Mouse (Mus musculus): ENCODE results near the gene Clec5a. TPM values are rescaled to one million over a fixed set of nuclear protein-coding genes. Genes with fewer than 3 reads are reported as not detected.
A peak's percentile ranks its signal among the peaks of the same experiment; 100 is the strongest.
"Not testable (repeated sequence)": the region's sequence is repeated elsewhere in the genome, so short reads cannot be mapped to it uniquely, and the experiment has no call there.

The Clec5a gene
- polyA plus RNA-seq (2015; fragmentation: Nextera tagmentation; extraction: Ambion mirVana), result 0.63 and 1.1 TPM in 2 replicates

- H3K9me3 ChIP-seq, result 0 out of 2 replicates have a peak, but pooled peaks cover 3% of the 10 kb centered on the region
- no peaks in the 10 kb centered on the region for H3K4me1 ChIP-seq (replicated peaks)
- no peak within 1 kb of the TSS for H3K9ac ChIP-seq
- H3K27ac ChIP-seq (replicated peaks), result no peak within 1 kb of the TSS
- no peaks in the 10 kb centered on the region for H3K36me3 ChIP-seq
- no peak for ATAC-seq (ENCODE audit: low read depth)
- H3K4me3 ChIP-seq, result no peak within 1 kb of the TSS
- no peaks in the 10 kb centered on the region for H3K27me3 ChIP-seq
- WGBS, result 83% methylated on average over 5 of the region's 5 CpGs
- H3K4me2 ChIP-seq, result no peak within 1 kb of the TSS
Observed at GRCm38 (mm10) chr6:40585645-40586044, at the start of gene Clec5a. Clec5a (minus strand) TSS chr6:40585821.

GRCm38 (mm10) chr6:40634640-40635071 is 49.0 kb upstream of the Clec5a start:
- Histone ChIP-seq H3K4me2 (no peak overlapping the region), H3K36me3 (no peaks in the 10 kb centered on the region), H3K9ac (no peak overlapping the region), H3K27me3 (no peaks in the 10 kb centered on the region), H3K4me1 (replicated peaks) (no peaks in the 10 kb centered on the region), H3K27ac (replicated peaks) (no peak overlapping the region), H3K9me3 (no peaks in the 10 kb centered on the region), H3K4me3 (no peak overlapping the region)
- 25% methylated on average over 1 of the region's 1 CpGs for WGBS
- no peak for ATAC-seq (ENCODE audit: low read depth)

- Histone ChIP-seq H3K36me3 (no peaks in the 10 kb centered on the region), H3K4me3 (no peak within 1 kb of the TSS), H3K9me3 (no peaks in the 10 kb centered on the region), H3K4me2 (no peak within 1 kb of the TSS), H3K9ac (no peak within 1 kb of the TSS), H3K4me1 (replicated peaks) (no peaks in the 10 kb centered on the region), H3K27me3 (no peaks in the 10 kb centered on the region), H3K27ac (replicated peaks) (no peak within 1 kb of the TSS)
- 84% methylated on average over 8 of the region's 8 CpGs for WGBS
- ATAC-seq (ENCODE audit: low read depth), result no peak
Observed at GRCm38 (mm10) chr6:40628406-40629000, 42.9 kb upstream of the Clec5a start, which contains the start of gene Mgam. Mgam (plus strand) TSS chr6:40628831.

GRCm38 (mm10) chr6:40626111-40626510 is 40.5 kb upstream of the Clec5a start:
- no peak for ATAC-seq (ENCODE audit: low read depth)
- no peaks in the 10 kb centered on the region for H3K4me1 ChIP-seq (replicated peaks)
- 61% methylated on average over 1 of the region's 1 CpGs for WGBS

GRCm38 (mm10) chr6:40617965-40618364 is 32.3 kb upstream of the Clec5a start:
- 0 out of 2 replicates have a peak, but pooled peaks have one; percentile 47 for ATAC-seq (ENCODE audit: low read depth)
- WGBS, result 24% methylated on average over 2 of the region's 2 CpGs

More at GRCm38 (mm10) chr6:40626111-40626510, 40.5 kb upstream of the Clec5a start:
- H3K4me3 ChIP-seq, result no peak overlapping the region
- no peaks in the 10 kb centered on the region for H3K9me3 ChIP-seq
- H3K36me3 ChIP-seq, result no peaks in the 10 kb centered on the region
- H3K9ac ChIP-seq, result no peak overlapping the region
- H3K4me2 ChIP-seq, result no peak overlapping the region
- H3K27ac ChIP-seq (replicated peaks), result no peak overlapping the region
- H3K27me3 ChIP-seq, result no peaks in the 10 kb centered on the region

GRCm38 (mm10) chr6:40613260-40613852 is 27.7 kb upstream of the Clec5a start, which contains the start of gene Tas2r138:
Tas2r138 (minus strand) TSS chr6:40613310.
- H3K9ac ChIP-seq, result no peak within 1 kb of the TSS
- no peak within 1 kb of the TSS for H3K27ac ChIP-seq (replicated peaks)
- no peaks in the 10 kb centered on the region for H3K36me3 ChIP-seq
- H3K4me2 ChIP-seq, result no peak within 1 kb of the TSS
- no peak for ATAC-seq (ENCODE audit: low read depth)
- no peaks in the 10 kb centered on the region for H3K27me3 ChIP-seq
- no peaks in the 10 kb centered on the region for H3K9me3 ChIP-seq
- no peak within 1 kb of the TSS for H3K4me3 ChIP-seq
- 85% methylated on average over 4 of the region's 4 CpGs for WGBS
- no peaks in the 10 kb centered on the region for H3K4me1 ChIP-seq (replicated peaks)

More at GRCm38 (mm10) chr6:40617965-40618364, 32.3 kb upstream of the Clec5a start:
- Histone ChIP-seq H3K9ac (no peak overlapping the region), H3K4me1 (replicated peaks) (no peaks in the 10 kb centered on the region), H3K27me3 (no peaks in the 10 kb centered on the region), H3K36me3 (no peaks in the 10 kb centered on the region), H3K27ac (replicated peaks) (no peak overlapping the region), H3K4me2 (no peak overlapping the region), H3K9me3 (no peaks in the 10 kb centered on the region), H3K4me3 (no peak overlapping the region)

- no peak for ATAC-seq (ENCODE audit: low read depth)
- Histone ChIP-seq H3K36me3 (no peaks in the 10 kb centered on the region), H3K27me3 (no peaks in the 10 kb centered on the region), H3K4me2 (no peak overlapping the region), H3K27ac (replicated peaks) (no peak overlapping the region), H3K9ac (no peak overlapping the region), H3K9me3 (no peaks in the 10 kb centered on the region), H3K4me1 (replicated peaks) (no peaks in the 10 kb centered on the region), H3K4me3 (no peak overlapping the region)
- WGBS, result 75% methylated on average over 8 of the region's 8 CpGs
Observed at GRCm38 (mm10) chr6:40610244-40610643, 24.6 kb upstream of the Clec5a start.

GRCm38 (mm10) chr6:40607431-40607830 is 21.8 kb upstream of the Clec5a start:
- H3K4me1 ChIP-seq (replicated peaks), result no peaks in the 10 kb centered on the region
- no peak overlapping the region for H3K9ac ChIP-seq
- ATAC-seq (ENCODE audit: low read depth), result no peak
- no peak overlapping the region for H3K4me3 ChIP-seq
- H3K36me3 ChIP-seq, result no peaks in the 10 kb centered on the region
- H3K9me3 ChIP-seq, result no peaks in the 10 kb centered on the region
- H3K27ac ChIP-seq (replicated peaks), result no peak overlapping the region
- H3K27me3 ChIP-seq, result no peaks in the 10 kb centered on the region
- H3K4me2 ChIP-seq, result no peak overlapping the region

GRCm38 (mm10) chr6:40598546-40598945 is 12.9 kb upstream of the Clec5a start:
- not testable (repeated sequence) for H3K4me1 ChIP-seq (replicated peaks); H3K9ac ChIP-seq; H3K27ac ChIP-seq (replicated peaks); H3K9me3 ChIP-seq; H3K27me3 ChIP-seq; H3K4me3 ChIP-seq; ATAC-seq (ENCODE audit: low read depth); H3K36me3 ChIP-seq; H3K4me2 ChIP-seq
- 36% methylated on average over 4 of the region's 4 CpGs for WGBS

GRCm38 (mm10) chr6:40594804-40595550 is 9.4 kb upstream of the Clec5a start:
- ATAC-seq (ENCODE audit: low read depth), result no peak
- 84% methylated on average over 3 of the region's 3 CpGs for WGBS
- Histone ChIP-seq H3K4me3 (no peak overlapping the region), H3K36me3 (no peaks in the 10 kb centered on the region), H3K27ac (replicated peaks) (no peak overlapping the region), H3K9me3 (0 out of 2 replicates have a peak, but pooled peaks cover 3% of the 10 kb centered on the region), H3K4me2 (no peak overlapping the region), H3K9ac (no peak overlapping the region), H3K27me3 (no peaks in the 10 kb centered on the region), H3K4me1 (replicated peaks) (no peaks in the 10 kb centered on the region)

GRCm38 (mm10) chr6:40588346-40588745 is 2.7 kb upstream of the Clec5a start:
- 94% methylated on average over 2 of the region's 2 CpGs for WGBS

GRCm38 (mm10) chr6:40584336-40584735 is 1.3 kb downstream of the Clec5a start:
- no peaks in the 10 kb centered on the region for H3K9me3 ChIP-seq
- H3K4me3 ChIP-seq, result no peak overlapping the region
- no peak overlapping the region for H3K27ac ChIP-seq (replicated peaks)
- H3K27me3 ChIP-seq, result no peaks in the 10 kb centered on the region
- H3K36me3 ChIP-seq, result no peaks in the 10 kb centered on the region
- ATAC-seq (ENCODE audit: low read depth), result no peak
- no peaks in the 10 kb centered on the region for H3K4me1 ChIP-seq (replicated peaks)
- WGBS, result 79% methylated on average over 6 of the region's 6 CpGs
- no peak overlapping the region for H3K9ac ChIP-seq
- no peak overlapping the region for H3K4me2 ChIP-seq

More at GRCm38 (mm10) chr6:40588346-40588745, 2.7 kb upstream of the Clec5a start:
- no peaks in the 10 kb centered on the region for H3K36me3 ChIP-seq
- H3K9me3 ChIP-seq, result 0 out of 2 replicates have a peak, but pooled peaks cover 3% of the 10 kb centered on the region
- ATAC-seq (ENCODE audit: low read depth), result no peak
- H3K9ac ChIP-seq, result no peak overlapping the region
- H3K4me2 ChIP-seq, result no peak overlapping the region
- no peaks in the 10 kb centered on the region for H3K27me3 ChIP-seq
- H3K4me3 ChIP-seq, result no peak overlapping the region
- no peak overlapping the region for H3K27ac ChIP-seq (replicated peaks)
- H3K4me1 ChIP-seq (replicated peaks), result no peaks in the 10 kb centered on the region

All from neural tube, embryonic 13.5 days (tissue).